Mouse (Mus musculus) small intestine, adult 2 months (tissue): ENCODE measurements around the gene Tigd3.

Experiments
- CTCF ChIP-seq: fragments of 200-500 bp; IDR thresholded peaks from 2 replicates; pipeline ENCODE4 v1.5.1; 2012; ENCODE audit warnings: low read depth, mild to moderate bottlenecking, control low read depth, inconsistent platforms, low read length, moderate library complexity, mixed read lengths; ENCODE audit not compliant: insufficient replicate concordance, insufficient read length; ENCODE audit errors: extremely low read depth
- POLR2A ChIP-seq: fragments of 200-500 bp; IDR thresholded peaks from 2 replicates; pipeline ENCODE4 v1.6.1; 2012; ENCODE audit warnings: low read depth, mild to moderate bottlenecking, control low read depth, inconsistent platforms, low read length, moderate library complexity

DNA sequence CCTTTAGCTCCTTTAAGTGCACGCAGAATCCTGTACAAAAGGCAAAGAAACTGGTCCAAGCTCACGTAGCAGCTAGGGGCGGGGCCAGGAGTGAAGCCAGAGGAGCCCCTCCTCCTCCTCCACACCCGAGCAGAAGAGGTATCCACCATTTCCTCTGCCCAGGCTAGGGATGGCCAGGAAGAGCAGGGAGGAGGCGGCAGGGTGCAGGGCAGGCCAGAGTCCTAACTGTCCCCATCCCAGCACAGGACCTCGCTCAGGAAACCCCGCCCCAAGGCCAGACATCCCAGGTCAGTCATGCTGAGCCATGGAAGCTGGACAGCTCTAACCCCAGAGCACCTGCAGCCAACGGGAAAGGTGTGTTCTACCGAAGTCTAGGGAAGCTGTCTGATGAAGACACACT, 27.8 kb upstream of the Tigd3 start:
- no peak for TF ChIP-seq CTCF
- TF ChIP-seq POLR2A = no peak
